Mouse (Mus musculus) bone marrow macrophage, adult 2 months (primary cell): ENCODE measurements around the gene 4932438H23Rik.

Experiments used
- CTCF ChIP-seq: IDR thresholded peaks from 2 replicates; pipeline ENCODE4 v1.5.1; 2012; ENCODE audit warnings: low read depth, mild to moderate bottlenecking, low read length, moderate library complexity
- POLR2A ChIP-seq: IDR thresholded peaks from 2 replicates; pipeline ENCODE4 v1.6.1; 2012; ENCODE audit warnings: mild to moderate bottlenecking, low read depth, low read length, borderline replicate concordance

DNA sequence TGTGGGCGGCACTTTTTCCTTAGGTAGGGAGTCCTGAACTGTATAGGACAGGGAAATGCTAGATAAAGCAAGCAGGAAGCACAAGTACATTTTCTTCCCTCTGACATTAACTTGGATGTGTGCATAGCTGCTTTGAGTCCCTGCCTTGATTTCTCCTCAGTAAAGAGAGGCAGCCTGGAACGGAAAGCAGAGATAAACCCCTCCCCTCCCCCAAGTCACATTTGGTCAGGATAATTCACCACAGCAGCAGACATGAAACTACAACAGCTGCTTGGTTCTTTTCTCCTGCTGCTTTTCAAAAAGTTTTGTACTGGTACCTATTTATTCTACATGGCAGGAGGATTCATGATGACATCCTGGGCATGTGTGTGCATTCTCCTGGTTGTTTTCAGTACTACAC, 5.6 kb upstream of the 4932438H23Rik start:
- TF ChIP-seq CTCF (no peak), POLR2A (no peak)
